Mouse (Mus musculus): ENCODE measurements around the gene Gmppa. TPM values are rescaled to one million over a fixed set of nuclear protein-coding genes. Genes with fewer than 3 reads are reported as not detected.

Gene Gmppa
- polyA plus RNA-seq, 1 experiment from 2014 or later: 74.1 TPM

DNA sequence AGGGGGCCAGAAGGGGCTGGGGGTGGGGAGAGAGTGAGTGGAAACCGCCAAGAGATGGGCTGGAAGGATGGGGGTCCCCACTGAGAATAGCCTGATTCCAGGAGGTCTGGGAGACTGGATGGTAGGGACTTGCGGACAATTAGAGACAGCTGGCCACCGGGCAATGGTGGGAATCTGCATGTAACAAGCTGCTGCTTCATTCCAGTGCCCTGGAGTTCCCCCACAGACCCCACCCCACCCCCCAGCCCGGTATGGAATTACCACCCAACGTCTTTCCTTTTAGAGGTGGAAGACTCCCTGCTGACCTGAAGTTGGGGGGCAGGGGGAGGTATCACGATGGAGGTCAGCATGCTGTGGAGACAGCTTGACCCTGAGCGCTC, 12.3 kb downstream of the Gmppa start:
- 3% methylated on average over 7 of the region's 7 CpGs for WGBS
- H3K36me3 ChIP-seq: no peaks in the 10 kb centered on the region
- peaks cover 65% of the 10 kb centered on the region for H3K27me3 ChIP-seq
- peaks cover 100% of the 10 kb centered on the region for H3K4me1 ChIP-seq
- H3K9ac ChIP-seq: no peak overlapping the region
- peak overlapping the region; percentile 58 for H3K4me2 ChIP-seq (replicated peaks)
- no peaks in the 10 kb centered on the region for H3K9me3 ChIP-seq (replicated peaks)
- H3K4me3 ChIP-seq: no peak overlapping the region
- H3K27ac ChIP-seq: peak overlapping the region; percentile 92
- no peak for ATAC-seq (ENCODE audit: low FRiP score)

GRCm38 (mm10) chr1:75448937-75449336, 13.2 kb downstream of the Gmppa start:
- Histone ChIP-seq H3K27ac (peak overlapping the region; percentile 65), H3K9me3 (replicated peaks) (no peaks in the 10 kb centered on the region), H3K4me2 (replicated peaks) (peak overlapping the region; percentile 58), H3K36me3 (no peaks in the 10 kb centered on the region), H3K4me3 (no peak overlapping the region), H3K9ac (peak overlapping the region; percentile 2; the same call in 1 of the 2 replicates), H3K4me1 (peaks cover 99% of the 10 kb centered on the region), H3K27me3 (peaks cover 72% of the 10 kb centered on the region)
- WGBS: 0% methylated on average over 14 of the region's 14 CpGs
- no peak for ATAC-seq (ENCODE audit: low FRiP score)

- Histone ChIP-seq H3K4me1 (peaks cover 99% of the 10 kb centered on the region), H3K9ac (peak overlapping the region; percentile 60; the same call in 1 of the 2 replicates), H3K4me3 (peak overlapping the region; percentile 26), H3K4me2 (replicated peaks) (peak overlapping the region; percentile 58), H3K27ac (peak overlapping the region; percentile 65), H3K36me3 (no peaks in the 10 kb centered on the region), H3K27me3 (peaks cover 79% of the 10 kb centered on the region), H3K9me3 (replicated peaks) (no peaks in the 10 kb centered on the region)
- 4% methylated on average over 8 of the region's 8 CpGs for WGBS
- no peak for ATAC-seq (ENCODE audit: low FRiP score)
Observed at GRCm38 (mm10) chr1:75449377-75450135, 13.8 kb downstream of the Gmppa start.

- H3K9me3 ChIP-seq (replicated peaks): no peaks in the 10 kb centered on the region
- H3K36me3 ChIP-seq: no peaks in the 10 kb centered on the region
- ATAC-seq (ENCODE audit: low FRiP score): no peak
- 1% methylated on average over 35 of the region's 35 CpGs for whole genome bisulfite sequencing
- peak within 1 kb of the TSS; percentile 58 for H3K4me2 ChIP-seq (replicated peaks)
- H3K4me1 ChIP-seq: peaks cover 96% of the 10 kb centered on the region
- H3K9ac ChIP-seq: peak within 1 kb of the TSS; percentile 60
- H3K4me3 ChIP-seq: peak within 1 kb of the TSS; percentile 26
- peaks cover 75% of the 10 kb centered on the region for H3K27me3 ChIP-seq
- peak within 1 kb of the TSS; percentile 65 for H3K27ac ChIP-seq
Observed at GRCm38 (mm10) chr1:75450314-75451005, 14.7 kb downstream of the Gmppa start, which contains the start of gene Asic4. Gene Asic4 (plus strand): TSS chr1:75450436.

GRCm38 (mm10) chr1:75451900-75452299, 16.2 kb downstream of the Gmppa start:
- Histone ChIP-seq H3K4me3 (peak overlapping the region; percentile 26), H3K9me3 (replicated peaks) (no peaks in the 10 kb centered on the region), H3K27me3 (peaks cover 76% of the 10 kb centered on the region), H3K4me1 (peaks cover 96% of the 10 kb centered on the region), H3K4me2 (replicated peaks) (peak overlapping the region; percentile 58), H3K27ac (no peak overlapping the region), H3K9ac (peak overlapping the region; percentile 60), H3K36me3 (no peaks in the 10 kb centered on the region)
- ATAC-seq (ENCODE audit: low FRiP score): no peak
- 52% methylated on average over 5 of the region's 5 CpGs for WGBS

- WGBS: 76% methylated on average over 3 of the region's 3 CpGs
- ATAC-seq (ENCODE audit: low FRiP score): no peak
- Histone ChIP-seq H3K9me3 (replicated peaks) (no peaks in the 10 kb centered on the region), H3K9ac (no peak overlapping the region; the same call in 1 of the 2 replicates), H3K36me3 (no peaks in the 10 kb centered on the region), H3K27ac (peak overlapping the region; percentile 75; the same call in 1 of the 2 replicates), H3K4me2 (replicated peaks) (peak overlapping the region; percentile 6; the same call in 1 of the 2 replicates), H3K4me1 (peaks cover 88% of the 10 kb centered on the region), H3K4me3 (no peak overlapping the region), H3K27me3 (peaks cover 71% of the 10 kb centered on the region)
Observed at GRCm38 (mm10) chr1:75455433-75455832, 19.7 kb downstream of the Gmppa start.

DNA sequence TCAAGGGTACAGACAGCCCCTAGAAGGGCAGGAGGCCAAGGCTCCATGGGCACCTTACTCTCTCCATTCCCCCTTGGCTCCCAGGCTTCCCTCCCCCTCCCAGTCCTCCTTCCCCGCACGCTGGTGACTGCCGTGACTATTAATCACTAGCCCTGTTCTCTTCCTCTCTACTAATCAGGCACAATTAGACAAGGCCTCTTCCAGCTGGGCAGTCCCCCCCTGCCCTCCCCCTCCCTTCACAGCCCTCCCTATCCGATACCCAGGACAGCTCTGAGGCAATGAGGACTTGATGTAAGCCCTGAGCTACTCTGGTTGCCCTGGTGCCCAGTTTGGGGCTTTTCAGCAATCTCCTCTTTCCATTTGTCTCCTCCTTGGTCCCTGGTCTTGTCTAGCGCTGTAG, 20.2 kb downstream of the Gmppa start:
- Histone ChIP-seq H3K36me3 (no peaks in the 10 kb centered on the region), H3K4me1 (peaks cover 83% of the 10 kb centered on the region)
- WGBS: 9% methylated on average over 5 of the region's 5 CpGs

DNA sequence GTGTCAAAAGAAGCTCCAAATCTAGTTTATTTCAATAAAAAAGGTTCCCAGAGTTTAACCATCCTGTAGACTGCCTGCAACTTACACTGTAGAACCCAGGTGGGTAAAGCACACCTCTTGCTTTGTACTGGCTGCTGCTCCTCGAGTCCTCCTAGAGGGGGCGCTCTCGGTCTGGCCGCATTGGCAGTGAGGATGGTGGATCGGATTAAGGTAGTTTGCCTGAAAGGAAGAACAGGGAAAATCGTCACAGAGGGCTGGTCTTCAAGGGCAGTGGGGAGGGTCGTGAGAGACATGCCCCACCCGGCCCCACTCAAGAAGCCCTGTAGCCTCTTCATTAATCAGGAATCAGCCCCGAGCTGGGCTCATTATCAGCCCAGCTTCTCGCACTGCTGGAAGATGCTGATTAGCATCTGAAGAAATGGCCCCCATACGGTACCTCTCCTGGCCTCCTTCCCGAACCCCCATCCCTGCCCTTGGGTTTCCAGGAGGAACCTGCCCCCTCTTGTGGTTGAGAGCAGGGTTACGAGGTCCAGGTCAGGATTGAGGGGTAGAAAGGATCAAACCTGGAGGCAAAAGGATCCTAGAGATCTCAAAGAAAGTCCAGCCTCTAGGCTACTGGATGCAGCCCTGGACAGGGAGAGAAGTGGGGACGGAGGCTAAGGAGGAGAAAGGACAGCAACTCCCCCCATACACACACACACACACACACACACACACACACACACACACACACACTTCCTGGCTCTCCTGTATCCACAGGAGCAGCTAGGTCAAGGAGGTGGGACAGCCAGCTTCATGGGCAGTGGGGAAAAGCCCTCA, 21.2 kb downstream of the Gmppa start:
- peak; percentile 21; the same call in 1 of the 2 replicates for ATAC-seq (ENCODE audit: low FRiP score)
- no peak overlapping the region for H3K9ac ChIP-seq
- H3K27ac ChIP-seq: peak overlapping the region; percentile 74
- H3K27me3 ChIP-seq: peaks cover 60% of the 10 kb centered on the region
- peak overlapping the region; percentile 58; the same call in 1 of the 2 replicates for H3K4me2 ChIP-seq (replicated peaks)
- no peaks in the 10 kb centered on the region for H3K9me3 ChIP-seq (replicated peaks)
- H3K4me3 ChIP-seq: no peak overlapping the region
- no peaks in the 10 kb centered on the region for H3K36me3 ChIP-seq
- 6% methylated on average over 14 of the region's 14 CpGs for WGBS
- peaks cover 72% of the 10 kb centered on the region for H3K4me1 ChIP-seq

More for the DNA sequence above, 20.2 kb downstream of the Gmppa start:
- H3K4me3 ChIP-seq: no peak overlapping the region
- ATAC-seq (ENCODE audit: low FRiP score): peak; percentile 72
- peaks cover 66% of the 10 kb centered on the region for H3K27me3 ChIP-seq
- H3K9ac ChIP-seq: no peak overlapping the region; the same call in 1 of the 2 replicates
- H3K4me2 ChIP-seq (replicated peaks): peak overlapping the region; percentile 6; the same call in 1 of the 2 replicates
- H3K9me3 ChIP-seq (replicated peaks): no peaks in the 10 kb centered on the region
- H3K27ac ChIP-seq: peak overlapping the region; percentile 75

- ATAC-seq (ENCODE audit: low FRiP score): 0 out of 2 replicates have a peak, but pooled peaks have one; percentile 7
- Histone ChIP-seq H3K9ac (peak overlapping the region; percentile 35; the same call in 1 of the 2 replicates), H3K9me3 (replicated peaks) (no peaks in the 10 kb centered on the region), H3K4me1 (peaks cover 65% of the 10 kb centered on the region), H3K4me2 (replicated peaks) (peak overlapping the region; percentile 58), H3K27ac (peak overlapping the region; percentile 74), H3K4me3 (no peak overlapping the region), H3K36me3 (no peaks in the 10 kb centered on the region), H3K27me3 (peaks cover 53% of the 10 kb centered on the region)
- 2% methylated on average over 6 of the region's 10 CpGs for WGBS
Observed at GRCm38 (mm10) chr1:75457710-75458024, 21.9 kb downstream of the Gmppa start.

DNA sequence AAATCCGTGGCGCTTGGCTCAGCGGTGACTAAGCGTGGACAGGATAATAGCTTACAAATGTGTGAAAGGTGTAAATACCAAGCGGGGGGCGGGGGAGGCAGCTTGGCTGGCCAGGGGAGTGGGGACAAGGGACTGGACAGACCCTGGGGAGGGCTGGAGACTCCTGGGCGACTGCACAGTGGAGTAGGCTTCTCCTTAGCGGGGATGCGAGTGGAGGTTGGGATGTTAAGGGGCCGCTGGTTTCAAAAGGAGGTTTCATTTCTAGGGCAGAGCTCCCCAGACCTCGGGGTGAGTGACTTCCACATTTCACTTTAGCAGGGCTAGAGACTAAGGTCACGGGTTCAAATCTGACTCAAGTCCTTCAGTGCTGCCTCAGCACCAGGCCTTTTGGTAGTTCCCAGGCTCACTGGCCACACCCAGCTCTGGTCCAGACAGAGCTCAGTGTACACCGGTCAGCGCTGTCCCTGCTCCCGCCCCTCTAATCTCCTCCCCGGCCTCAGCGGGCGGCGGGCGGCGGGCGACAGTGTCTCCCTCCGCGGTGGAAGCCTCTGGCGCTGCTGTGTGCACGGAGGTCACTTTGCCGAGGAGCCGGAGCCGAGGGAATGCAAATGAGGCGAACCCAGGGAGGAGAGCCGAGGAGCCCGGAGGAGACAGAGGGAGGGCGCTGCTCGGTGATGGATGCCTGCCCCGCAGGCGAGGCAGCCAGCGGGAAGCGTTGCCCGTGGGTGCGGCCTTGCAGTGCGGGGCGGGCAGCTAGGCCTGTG, 22.5 kb downstream of the Gmppa start:
- H3K4me1 ChIP-seq: peaks cover 60% of the 10 kb centered on the region
- peaks cover 48% of the 10 kb centered on the region for H3K27me3 ChIP-seq
- 1% methylated on average over 39 of the region's 42 CpGs for WGBS

More for the DNA sequence above, 22.5 kb downstream of the Gmppa start:
- Histone ChIP-seq H3K4me3 (peak overlapping the region; percentile 28), H3K36me3 (no peaks in the 10 kb centered on the region), H3K4me2 (replicated peaks) (peak overlapping the region; percentile 58), H3K27ac (peak overlapping the region; percentile 74), H3K9ac (peak overlapping the region; percentile 45), H3K9me3 (replicated peaks) (no peaks in the 10 kb centered on the region)
- peak; percentile 66 for ATAC-seq (ENCODE audit: low FRiP score)

Data from hindbrain, embryonic 12.5 days (tissue).